Mouse (Mus musculus) thymus, adult 18-20 months (tissue): ENCODE results near the gene Mex3d.
A peak's percentile ranks its signal among the peaks of the same experiment; 100 is the strongest.

Experiments used
- DNase-seq, 2 experiments: peaks; one replicate each; pipeline ENCODE4 v3.0.0; 2022; ENCODE audit warnings: mixed read lengths in 2 of 2

Gene Mex3d

GRCm38 (mm10) chr10:80412656-80413541, 25.4 kb upstream of the Mex3d start:
- DNase-seq: no peak

- no peak for DNase-seq
Measured at GRCm38 (mm10) chr10:80407924-80408323, 20.5 kb upstream of the Mex3d start.

GRCm38 (mm10) chr10:80406684-80407501, 19.4 kb upstream of the Mex3d start, which contains the start of gene Uqcr11:
TSS of gene Uqcr11 (minus strand) at chr10:80406830.
- DNase-seq: peak; percentile 85 to 89

DNA sequence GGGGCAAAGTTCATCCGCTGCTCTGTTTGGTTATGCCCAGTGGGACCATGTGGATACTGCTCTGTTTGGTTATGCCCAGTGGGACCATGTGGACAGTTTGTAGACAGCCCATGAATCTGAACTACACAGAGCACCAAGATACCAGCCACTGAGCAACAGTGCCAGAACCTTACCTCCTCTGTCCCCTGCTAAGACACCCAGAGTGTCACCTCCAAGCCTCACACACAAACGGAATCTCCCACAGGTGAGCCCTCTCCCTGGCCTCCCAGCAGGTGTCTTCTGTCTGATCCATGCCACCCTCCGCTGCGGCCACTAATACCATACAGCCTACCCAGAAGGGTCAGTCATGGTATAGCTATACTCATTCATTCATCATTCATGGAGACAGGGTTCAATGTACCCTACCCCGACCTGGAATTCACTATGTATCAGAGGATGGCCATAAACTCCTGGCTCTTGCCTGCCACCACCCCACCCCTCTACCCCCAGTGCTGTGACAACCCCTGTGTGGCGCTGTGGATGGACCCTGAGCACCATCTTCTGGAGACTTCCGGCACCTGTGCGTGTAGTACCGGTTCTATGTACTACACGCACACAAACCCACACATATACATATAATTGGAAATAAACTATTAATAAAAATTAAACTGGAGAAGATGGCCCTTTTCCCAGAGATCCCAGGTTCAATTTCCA, 18.2 kb upstream of the Mex3d start:
- DNase-seq: no peak

GRCm38 (mm10) chr10:80403044-80403692, 15.7 kb upstream of the Mex3d start:
- DNase-seq: no peak

- DNase-seq: no peak
Measured at GRCm38 (mm10) chr10:80400704-80401161, 13.3 kb upstream of the Mex3d start.

DNA sequence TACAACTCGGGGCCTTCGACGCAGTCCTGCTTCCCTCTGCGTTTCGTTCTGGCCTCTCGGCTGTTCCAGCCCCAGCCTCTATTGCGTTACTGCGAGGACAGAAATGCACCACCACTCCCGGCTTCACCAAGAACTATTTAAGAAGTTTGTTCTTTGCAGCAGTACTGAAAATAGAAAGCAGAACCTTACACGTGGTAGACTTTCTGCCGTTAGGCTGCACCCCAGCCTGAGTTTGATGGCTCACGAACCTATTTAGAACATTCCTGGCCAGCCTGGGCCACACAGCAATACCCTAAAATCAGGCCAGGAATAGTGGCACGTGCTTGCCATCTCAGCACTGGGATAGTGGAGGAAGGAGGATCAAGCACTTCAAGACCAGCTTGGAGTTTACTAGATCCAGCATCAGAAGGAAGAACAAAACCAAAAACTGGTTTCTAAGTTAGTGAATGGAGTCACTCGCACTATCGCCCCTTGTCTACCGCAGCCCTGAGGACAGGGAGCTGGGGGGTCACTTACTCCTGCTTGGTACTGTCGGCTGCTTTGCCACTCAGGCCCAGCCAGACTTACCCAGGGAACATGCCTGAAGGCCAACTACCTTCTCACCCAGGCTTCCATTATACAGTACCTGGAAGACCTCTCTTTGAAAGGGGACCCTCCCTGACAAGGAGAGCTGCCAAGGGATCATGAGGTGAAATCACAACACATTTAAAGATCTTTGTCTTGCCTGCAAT, 12.7 kb upstream of the Mex3d start:
- DNase-seq: no peak

- DNase-seq: peak; percentile 100
Measured at GRCm38 (mm10) chr10:80399191-80399972, 11.9 kb upstream of the Mex3d start, which contains the start of gene Mbd3. TSS of gene Mbd3 (minus strand) at chr10:80399550.

DNA sequence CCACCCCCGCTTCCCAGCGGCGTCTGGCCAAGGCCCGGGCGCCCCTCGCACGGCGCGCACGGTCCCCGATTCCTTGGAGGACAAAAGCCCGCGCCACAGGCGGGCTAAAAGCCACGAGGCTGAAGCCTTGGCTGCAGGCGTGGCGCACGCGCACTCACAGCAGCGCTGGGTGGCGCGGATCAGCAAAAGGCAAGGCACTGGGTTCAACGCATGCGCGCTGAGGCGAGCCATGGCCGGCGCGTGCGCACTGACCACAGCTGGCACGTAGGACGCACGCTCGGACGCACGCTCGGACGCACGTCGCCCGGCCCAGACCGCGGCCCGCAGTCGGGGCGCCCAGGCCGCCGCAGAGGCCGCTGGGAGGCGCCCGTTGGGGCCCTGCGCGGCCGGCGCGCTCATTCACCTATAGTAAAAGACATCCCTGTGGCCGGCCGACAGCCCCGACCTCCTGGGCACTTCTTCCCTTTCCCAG, 11.3 kb upstream of the Mex3d start:
- DNase-seq: peak; percentile 94 to 95

DNA sequence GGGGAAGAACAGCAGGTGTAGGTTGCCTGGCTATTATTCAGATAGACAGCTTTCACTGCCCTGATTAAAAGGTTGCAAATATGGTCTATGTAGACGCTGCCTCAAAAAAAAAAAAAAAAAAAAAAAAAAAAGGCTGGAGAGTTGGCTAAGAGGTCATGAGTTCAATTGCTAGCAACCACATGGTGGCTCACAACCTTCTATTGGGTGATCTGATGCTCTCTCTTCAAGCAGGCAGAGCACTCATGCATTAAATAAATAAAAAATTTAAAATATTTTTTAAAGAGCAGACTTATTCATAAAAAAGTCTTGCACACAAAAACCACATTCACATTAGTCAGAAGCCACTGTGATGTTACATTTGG, 10.7 kb upstream of the Mex3d start:
- DNase-seq: no peak

DNA sequence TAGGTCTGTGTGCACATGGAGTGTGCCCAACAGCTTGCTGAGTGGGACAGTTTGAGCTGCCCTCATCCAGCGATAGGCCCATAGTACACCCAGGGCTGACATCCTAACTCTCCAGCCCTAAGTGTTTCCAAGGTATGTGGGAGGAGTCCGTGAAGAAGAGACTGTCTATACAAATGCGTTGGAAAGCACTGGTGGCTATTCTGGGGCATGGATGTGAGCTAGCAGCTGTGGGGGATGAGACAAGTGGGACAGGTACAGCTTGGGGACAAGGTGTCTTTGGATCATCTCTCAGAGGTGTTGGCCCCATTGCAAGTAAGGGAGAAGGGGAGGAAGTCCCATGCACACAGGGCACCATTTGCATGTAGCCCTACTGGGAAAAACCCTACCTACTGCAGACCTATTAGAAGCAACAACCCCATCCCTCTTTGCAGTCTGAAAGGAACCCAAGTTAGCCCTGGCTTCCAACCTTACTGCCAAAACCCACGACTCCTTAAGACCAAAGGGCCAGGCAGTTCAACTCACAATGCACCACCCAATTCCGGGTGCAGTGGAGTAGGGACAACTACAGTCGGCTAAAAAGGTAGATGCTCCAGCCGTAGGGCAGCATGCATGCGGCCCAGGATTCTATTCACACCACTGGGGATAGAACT, 10.2 kb upstream of the Mex3d start:
- DNase-seq: no peak

GRCm38 (mm10) chr10:80396822-80397523, 9.5 kb upstream of the Mex3d start:
- no peak for DNase-seq

GRCm38 (mm10) chr10:80395025-80395627, 7.7 kb upstream of the Mex3d start:
- DNase-seq: no peak

DNA sequence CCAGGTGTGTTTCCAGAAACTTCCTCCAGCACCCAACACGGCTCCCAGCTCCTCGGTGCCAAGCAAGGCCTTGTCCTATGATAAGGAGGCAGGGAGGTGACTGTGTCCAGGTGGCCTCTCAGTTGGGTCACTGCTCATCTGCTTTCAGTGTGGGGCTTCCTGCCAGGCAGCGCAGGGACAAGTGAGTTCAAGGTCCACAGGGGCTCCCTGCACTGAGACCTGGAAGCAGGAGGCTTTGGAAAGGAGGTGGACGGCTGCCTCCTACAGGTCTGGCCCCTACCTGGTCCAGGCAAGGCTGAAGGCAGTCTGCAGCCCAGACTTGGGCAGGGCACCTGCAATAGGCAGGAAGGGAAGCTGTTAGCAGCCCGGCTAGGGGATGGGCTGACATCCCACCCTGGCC, 5.2 kb upstream of the Mex3d start:
- DNase-seq: no peak

DNA sequence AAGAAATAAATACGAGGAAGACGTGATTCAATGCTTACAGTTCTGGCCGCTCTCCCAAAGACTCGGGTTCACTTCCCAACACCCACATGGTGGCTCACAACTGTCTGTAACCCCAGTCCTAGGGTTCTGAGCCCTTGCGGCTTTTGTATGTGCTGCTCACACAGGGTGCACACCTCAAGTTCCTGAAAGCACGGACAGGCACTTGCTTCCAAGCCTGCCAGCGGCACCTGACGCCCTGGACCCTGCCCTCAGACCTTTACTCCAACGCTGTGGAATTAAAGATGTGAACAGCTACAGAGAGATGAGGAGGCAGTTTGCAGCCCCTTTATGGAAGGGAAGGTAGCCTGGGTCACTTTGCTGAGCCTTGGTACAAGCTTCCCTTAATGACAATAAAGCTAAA, 3.2 kb upstream of the Mex3d start:
- no peak for DNase-seq

- DNase-seq: no peak
Measured at GRCm38 (mm10) chr10:80389185-80389708, 1.8 kb upstream of the Mex3d start.

- no peak for DNase-seq
Measured at GRCm38 (mm10) chr10:80388731-80389130, 1.3 kb upstream of the Mex3d start.

DNA sequence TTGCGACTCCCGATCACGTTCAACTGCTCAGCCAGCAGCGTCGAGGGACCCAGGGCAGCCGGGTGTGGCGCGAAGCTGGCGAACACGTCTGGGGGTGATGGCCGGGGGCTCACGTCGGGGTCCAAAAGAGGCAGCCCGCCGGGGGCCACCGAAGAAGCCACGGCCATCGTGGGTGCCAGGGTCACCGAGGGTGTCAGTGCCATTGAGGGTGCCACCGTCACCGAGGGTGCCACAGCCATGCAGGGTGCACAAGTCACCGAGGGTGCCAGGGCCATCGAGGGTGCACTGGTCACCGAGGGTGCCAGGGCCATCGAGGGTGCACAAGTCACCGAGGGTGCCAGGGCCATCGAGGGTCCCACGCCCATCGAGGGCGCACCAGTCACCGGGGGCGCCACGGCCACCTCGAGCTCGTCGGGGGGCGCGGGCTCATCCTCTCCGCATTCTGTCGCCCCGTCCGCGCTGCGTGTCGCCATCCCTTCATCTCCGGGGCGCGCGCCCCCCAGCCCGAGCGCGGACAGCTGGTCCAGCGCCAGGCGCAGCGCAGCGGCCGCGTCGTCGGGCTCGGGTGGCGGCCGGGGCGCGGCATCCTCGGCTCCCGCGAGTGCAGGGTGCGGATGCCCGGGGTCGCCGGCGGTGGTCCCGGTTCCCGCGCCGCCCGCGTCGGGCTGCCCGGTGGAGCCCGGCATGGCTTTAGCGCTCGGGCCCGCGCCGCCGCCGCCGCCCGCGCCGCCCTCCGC, 556 bp downstream of the Mex3d start:
- DNase-seq: no peak
